8 mouse cellular contexts compared by ENCODE assay signal in genomic region chr4:148591171-148591630, GRCm38 (mm10). TPM values are rescaled to one million over a fixed set of nuclear protein-coding genes. Genes with fewer than 3 reads are reported as not detected.
DNase-seq lines count a peak whose midpoint lies in the region; ATAC-seq lines count a peak whose summit lies in the region.

Srm (plus strand) TSS chr4:148591503.

- peak; percentile 94 for DNase-seq in 3134 (ENCODE audit: extremely low read depth, insufficient read length, low spot score)
- peak; percentile 99 to 100 for DNase-seq in adrenal gland, postnatal 36 days
- peak; percentile 96 to 99 for DNase-seq in heart, adult 18-20 months
- DNase-seq in kidney, adult 8-10 months, result peak; percentile 97 to 98
- DNase-seq in spleen, postnatal 10 days (ENCODE audit: low spot score in 2 of 2), result peak; percentile 92 to 98

- no peaks in the 10 kb centered on the region for H3K27me3 ChIP-seq in embryonic facial prominence, embryonic 13.5 days
- no peaks in the 10 kb centered on the region for H3K27me3 ChIP-seq in limb, embryonic 13.5 days
- H3K27me3 ChIP-seq in midbrain, embryonic 16.5 days (ENCODE audit: control insufficient read depth, insufficient read depth, low read depth, low read length), result no peaks in the 10 kb centered on the region

- peaks cover 20% of the 10 kb centered on the region for H3K4me1 ChIP-seq in embryonic facial prominence, embryonic 13.5 days
- peaks cover 20% of the 10 kb centered on the region for H3K4me1 ChIP-seq in limb, embryonic 13.5 days
- peaks cover 16% of the 10 kb centered on the region for H3K4me1 ChIP-seq in midbrain, embryonic 16.5 days (ENCODE audit: control insufficient read depth, insufficient read depth, low read length)

- H3K4me2 ChIP-seq in embryonic facial prominence, embryonic 13.5 days, result peak within 1 kb of the TSS; percentile 88
- peak within 1 kb of the TSS; percentile 91 for H3K4me2 ChIP-seq in limb, embryonic 13.5 days (replicated peaks)
- H3K4me2 ChIP-seq in midbrain, embryonic 16.5 days (ENCODE audit: low read length), result peak within 1 kb of the TSS; percentile 98

- H3K9ac ChIP-seq in embryonic facial prominence, embryonic 13.5 days, result peak within 1 kb of the TSS; percentile 89
- H3K9ac ChIP-seq in limb, embryonic 13.5 days, result peak within 1 kb of the TSS; percentile 93
- peak within 1 kb of the TSS; percentile 90 for H3K9ac ChIP-seq in midbrain, embryonic 16.5 days (ENCODE audit: low read depth, low read length)

- H3K9me3 ChIP-seq in embryonic facial prominence, embryonic 13.5 days, result no peaks in the 10 kb centered on the region
- H3K9me3 ChIP-seq in limb, embryonic 13.5 days, result no peaks in the 10 kb centered on the region
- no peaks in the 10 kb centered on the region for H3K9me3 ChIP-seq in midbrain, embryonic 16.5 days (replicated peaks; ENCODE audit: control insufficient read depth, low read length, poor library complexity, severe bottlenecking)

- under 1% methylated on average over 50 of the region's 50 CpGs for WGBS in embryonic facial prominence, embryonic 13.5 days
- under 1% methylated on average over 33 of the region's 50 CpGs for WGBS in limb, embryonic 13.5 days
- WGBS in midbrain, embryonic 16.5 days, result under 1% methylated on average over 32 of the region's 50 CpGs

- peaks cover 37% of the 10 kb centered on the region for H3K36me3 ChIP-seq in embryonic facial prominence, embryonic 13.5 days
- H3K36me3 ChIP-seq in limb, embryonic 13.5 days, result peaks cover 37% of the 10 kb centered on the region
- H3K36me3 ChIP-seq in midbrain, embryonic 16.5 days (ENCODE audit: control insufficient read depth, insufficient read depth, low read length), result peaks cover 10% of the 10 kb centered on the region

- ATAC-seq in embryonic facial prominence, embryonic 13.5 days (ENCODE audit: insufficient number of reproducible peaks, insufficient read depth, low FRiP score, low TSS enrichment, low read depth), result peak; percentile 100
- peak; percentile 99 for ATAC-seq in limb, embryonic 13.5 days (ENCODE audit: low FRiP score, low read depth)
- ATAC-seq in midbrain, embryonic 16.5 days, result peak; percentile 99

- H3K4me3 ChIP-seq in embryonic facial prominence, embryonic 13.5 days, result peak within 1 kb of the TSS; percentile 93
- peak within 1 kb of the TSS; percentile 97 for H3K4me3 ChIP-seq in limb, embryonic 13.5 days
- peak within 1 kb of the TSS; percentile 90 for H3K4me3 ChIP-seq in midbrain, embryonic 16.5 days (ENCODE audit: low read depth, low read length)

- H3K27ac ChIP-seq in embryonic facial prominence, embryonic 13.5 days, result peak within 1 kb of the TSS; percentile 80
- H3K27ac ChIP-seq in limb, embryonic 13.5 days, result peak within 1 kb of the TSS; percentile 72
- H3K27ac ChIP-seq in midbrain, embryonic 16.5 days (ENCODE audit: low read length), result peak within 1 kb of the TSS; percentile 82

RNA-seq across cellular contexts. Expression of gene Srm, which starts in this region (rescaled TPM):
- 10 to 100 TPM; 84.8 to 94.4 TPM for total RNA-seq in adrenal gland, postnatal 36 days (2021)
- polyA plus RNA-seq in embryonic facial prominence, embryonic 13.5 days (2015; fragmentation: Nextera tagmentation; extraction: Ambion mirVana), result 201 and 214 TPM in 2 replicates
- total RNA-seq in heart, adult 18-20 months (2021), result 10 to 100 TPM; 14.7 TPM
- polyA plus RNA-seq in limb, embryonic 13.5 days (2015; fragmentation: Nextera tagmentation; extraction: Ambion mirVana), result 216 and 223 TPM in 2 replicates
- 147 and 162 TPM in 2 replicates for polyA plus RNA-seq in midbrain, embryonic 16.5 days (2015; fragmentation: Nextera tagmentation; extraction: Ambion mirVana)

Comparison
In these comparisons a context has a peak if more than half of its experiments do, and no peak if none do; other contexts are left out.
1. Peak in every context shown above with its lines: DNase-seq, ATAC-seq, H3K4me3 ChIP-seq and H3K27ac ChIP-seq.
2. RNA of gene Srm (total RNA-seq): 84.8 to 94.4 TPM in adrenal gland, postnatal 36 days; 14.7 TPM in heart, adult 18-20 months; every median in the first group is over 4 times any median in the second.